Mouse (Mus musculus) heart, embryonic 11.5 days (tissue): ENCODE measurements at regions not wholly inside any gene's neighbourhood (a gene's known extent, or its start where the extent isn't known, plus 50 kb on each side); places are given as distances from the start of the nearest gene placed in this dataset.

Source experiments
- ATAC-seq: fragments of 200-750 bp; cut with Nextera tagmentation; replicated peaks from 2 replicates; pipeline ENCODE4 v1.8.0; 2017; ENCODE audit warnings: moderate library complexity; ENCODE audit not compliant: insufficient number of reproducible peaks, low FRiP score, low TSS enrichment
- H3K27ac ChIP-seq: fragments of 300-500 bp; sonication (generic); 2 replicates; pipeline ENCODE4 v1.5.1; 2014; ENCODE audit warnings: mild to moderate bottlenecking, low read depth, low read length
- H3K27me3 ChIP-seq: fragments of 300-500 bp; sonication (generic); 2 replicates; pipeline ENCODE4 v1.6.1; 2014; ENCODE audit warnings: mild to moderate bottlenecking, low read length, mixed read lengths; ENCODE audit not compliant: control insufficient read depth, insufficient read depth
- H3K36me3 ChIP-seq: fragments of 300-500 bp; sonication (generic); 2 replicates; pipeline ENCODE4 v1.6.1; 2014; ENCODE audit warnings: mild to moderate bottlenecking, low read length, moderate library complexity, mixed read lengths; ENCODE audit not compliant: control insufficient read depth, insufficient read depth
- H3K4me1 ChIP-seq: fragments of 300-500 bp; sonication (generic); 2 replicates; pipeline ENCODE4 v1.6.1; 2014; ENCODE audit warnings: low read length; ENCODE audit not compliant: control insufficient read depth, insufficient read depth
- H3K4me2 ChIP-seq: fragments of 300-500 bp; sonication (generic); 2 replicates; pipeline ENCODE4 v1.6.1; 2014; ENCODE audit warnings: mild to moderate bottlenecking, moderate library complexity
- H3K4me3 ChIP-seq: fragments of 300-500 bp; sonication (generic); 2 replicates; pipeline ENCODE4 v1.5.1; 2014; ENCODE audit warnings: low read depth, low read length
- H3K9ac ChIP-seq: fragments of 300-500 bp; sonication (generic); 2 replicates; pipeline ENCODE4 v1.6.1; 2014; ENCODE audit warnings: mild to moderate bottlenecking, low read depth, low read length, moderate library complexity
- H3K9me3 ChIP-seq: fragments of 300-500 bp; sonication (generic); replicated peaks from 2 replicates; pipeline ENCODE4 v1.6.1; 2016; ENCODE audit warnings: low read length; ENCODE audit not compliant: control insufficient read depth
- WGBS: fragments of 180-500 bp; shearing (Covaris S2); extraction: QIAGEN DNeasy Blood & Tissue Kit; methylation state at CpG from one replicate; pipeline ENCODE4 v1.1.7; 2014; ENCODE audit not compliant: insufficient replicate concordance; 5-methylcytosine and 5-hydroxymethylcytosine counted together

DNA sequence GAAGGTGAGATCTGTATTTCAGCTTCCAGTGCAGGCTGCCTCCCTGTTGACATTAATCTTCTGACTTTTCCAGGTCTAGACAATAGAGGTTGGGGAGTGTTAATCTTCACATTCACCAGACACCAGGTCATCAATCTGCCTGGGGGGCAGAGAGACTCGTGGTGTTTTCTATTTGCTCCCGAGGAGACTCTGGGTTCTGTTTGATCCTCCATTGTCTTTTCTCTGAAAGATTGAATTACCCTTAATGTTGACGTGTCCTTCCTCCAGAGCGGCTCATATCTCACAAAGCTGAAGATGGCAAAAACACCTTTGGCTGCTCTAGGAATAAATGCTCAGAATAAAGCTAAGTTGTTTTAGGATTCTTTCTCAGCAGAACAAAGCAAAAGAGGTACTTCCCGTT lies 453.8 kb upstream of the Adamts9 start:
- H3K36me3 ChIP-seq: no peaks in the 10 kb centered on the region
- no peaks in the 10 kb centered on the region for H3K9me3 ChIP-seq
- H3K9ac ChIP-seq: no peak overlapping the region
- no peak overlapping the region for H3K27ac ChIP-seq
- H3K4me3 ChIP-seq: no peak overlapping the region
- no peaks in the 10 kb centered on the region for H3K27me3 ChIP-seq
- ATAC-seq: no peak
- 37% methylated on average over 5 of the region's 5 CpGs for WGBS
- H3K4me1 ChIP-seq: no peaks in the 10 kb centered on the region
- no peak overlapping the region for H3K4me2 ChIP-seq

DNA sequence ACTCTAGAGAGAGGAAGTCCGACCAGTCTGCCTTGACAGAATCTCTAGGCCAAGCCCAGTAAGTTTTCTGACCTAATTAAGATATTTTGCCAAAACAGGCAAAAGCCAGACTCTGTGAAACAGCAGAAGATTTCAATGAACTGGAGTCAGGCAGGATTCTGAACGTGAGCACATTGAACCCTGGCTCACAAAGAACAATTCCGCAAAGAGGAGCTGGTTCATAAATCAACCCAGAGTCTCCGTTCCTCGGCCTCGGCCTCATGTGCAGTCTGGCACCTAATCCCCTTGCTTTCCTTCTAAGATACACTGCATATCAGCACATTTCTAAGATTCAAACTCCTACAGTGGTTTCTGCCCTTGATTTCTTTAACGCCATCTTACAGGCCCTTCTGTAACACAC lies 452.7 kb upstream of the Adamts9 start:
- no peak overlapping the region for H3K27ac ChIP-seq
- H3K27me3 ChIP-seq: no peaks in the 10 kb centered on the region
- WGBS: 78% methylated on average over 7 of the region's 7 CpGs
- H3K4me3 ChIP-seq: no peak overlapping the region
- ATAC-seq: no peak
- H3K9me3 ChIP-seq: no peaks in the 10 kb centered on the region
- peaks cover 3% of the 10 kb centered on the region; the same call in 1 of the 2 replicates for H3K4me1 ChIP-seq
- no peak overlapping the region for H3K9ac ChIP-seq
- H3K4me2 ChIP-seq: no peak overlapping the region
- H3K36me3 ChIP-seq: no peaks in the 10 kb centered on the region

DNA sequence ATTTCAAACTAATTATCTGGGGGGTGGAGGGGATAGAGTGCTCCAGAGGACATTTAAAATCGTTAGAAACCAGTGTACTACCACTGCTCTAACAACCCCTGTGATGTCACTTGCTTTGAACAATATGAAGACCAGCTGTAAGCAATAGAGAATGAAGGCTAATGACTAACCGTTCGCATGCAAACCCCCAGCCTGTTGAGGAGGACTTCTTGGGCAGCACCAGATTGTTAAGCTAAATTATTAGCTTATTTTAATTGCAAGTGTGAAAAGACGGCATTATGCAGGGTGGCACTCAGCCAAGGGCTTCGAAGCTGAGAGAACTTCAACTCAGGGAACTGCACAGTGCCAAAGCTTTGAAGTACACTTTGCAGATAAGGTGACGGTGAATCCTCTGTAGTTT lies 452.0 kb upstream of the Adamts9 start:
- H3K4me2 ChIP-seq: no peak overlapping the region
- no peak overlapping the region for H3K27ac ChIP-seq
- no peak overlapping the region for H3K4me3 ChIP-seq
- H3K9ac ChIP-seq: no peak overlapping the region
- no peak for ATAC-seq
- H3K36me3 ChIP-seq: no peaks in the 10 kb centered on the region
- peaks cover 3% of the 10 kb centered on the region; the same call in 1 of the 2 replicates for H3K4me1 ChIP-seq
- H3K9me3 ChIP-seq: no peaks in the 10 kb centered on the region
- no peaks in the 10 kb centered on the region for H3K27me3 ChIP-seq
- 45% methylated on average over 6 of the region's 6 CpGs for WGBS

DNA sequence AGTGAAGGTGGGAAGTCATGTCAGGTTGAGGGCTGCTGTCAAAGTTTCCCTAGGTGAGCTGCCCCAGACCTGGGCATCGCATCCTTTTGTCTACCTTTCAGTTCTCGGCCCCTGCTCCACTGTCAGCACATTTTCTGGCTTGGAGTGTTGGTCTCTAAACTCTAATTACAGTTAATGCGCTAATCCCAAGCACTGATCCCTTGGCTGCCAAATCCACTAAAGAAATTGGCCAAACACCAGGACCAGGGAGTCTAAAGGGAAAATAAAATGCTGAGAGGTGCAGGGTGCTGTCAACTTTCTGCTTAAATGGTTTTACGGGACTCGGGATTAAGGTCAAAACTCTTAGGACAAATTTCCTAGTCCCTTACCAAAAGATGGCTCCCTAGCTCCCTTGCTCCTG lies 450.3 kb upstream of the Adamts9 start:
- Histone ChIP-seq H3K27me3 (no peaks in the 10 kb centered on the region), H3K27ac (no peak overlapping the region), H3K4me3 (no peak overlapping the region), H3K4me2 (no peak overlapping the region), H3K4me1 (peaks cover 3% of the 10 kb centered on the region; the same call in 1 of the 2 replicates), H3K9me3 (no peaks in the 10 kb centered on the region), H3K36me3 (no peaks in the 10 kb centered on the region), H3K9ac (no peak overlapping the region)
- WGBS: 80% methylated on average over 5 of the region's 5 CpGs
- ATAC-seq: no peak

DNA sequence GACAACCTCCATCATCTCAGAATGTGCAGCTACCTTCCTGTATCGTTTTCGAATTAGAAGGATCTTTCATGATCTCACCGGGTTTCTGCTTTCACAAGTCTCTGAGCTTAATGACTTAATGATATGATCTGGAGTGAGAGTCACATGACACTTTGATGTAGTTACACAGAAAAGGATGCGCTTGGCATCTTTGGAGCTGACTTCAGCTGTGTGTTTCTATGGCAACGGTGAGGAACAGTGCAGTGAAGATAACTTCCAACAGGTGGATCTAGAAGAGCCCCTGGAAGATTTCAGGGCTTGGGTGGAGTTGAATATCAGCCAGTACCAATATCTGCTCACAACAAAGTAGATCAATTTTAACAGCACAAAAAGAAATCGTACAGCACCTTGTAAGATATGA lies 449.1 kb upstream of the Adamts9 start:
- no peak overlapping the region for H3K4me2 ChIP-seq
- H3K9me3 ChIP-seq: no peaks in the 10 kb centered on the region
- H3K4me3 ChIP-seq: no peak overlapping the region
- no peak for ATAC-seq
- no peaks in the 10 kb centered on the region for H3K36me3 ChIP-seq
- no peak overlapping the region for H3K9ac ChIP-seq
- no peak overlapping the region for H3K27ac ChIP-seq
- H3K4me1 ChIP-seq: peaks cover 3% of the 10 kb centered on the region; the same call in 1 of the 2 replicates
- no peaks in the 10 kb centered on the region for H3K27me3 ChIP-seq
- 78% methylated on average over 6 of the region's 6 CpGs for WGBS

DNA sequence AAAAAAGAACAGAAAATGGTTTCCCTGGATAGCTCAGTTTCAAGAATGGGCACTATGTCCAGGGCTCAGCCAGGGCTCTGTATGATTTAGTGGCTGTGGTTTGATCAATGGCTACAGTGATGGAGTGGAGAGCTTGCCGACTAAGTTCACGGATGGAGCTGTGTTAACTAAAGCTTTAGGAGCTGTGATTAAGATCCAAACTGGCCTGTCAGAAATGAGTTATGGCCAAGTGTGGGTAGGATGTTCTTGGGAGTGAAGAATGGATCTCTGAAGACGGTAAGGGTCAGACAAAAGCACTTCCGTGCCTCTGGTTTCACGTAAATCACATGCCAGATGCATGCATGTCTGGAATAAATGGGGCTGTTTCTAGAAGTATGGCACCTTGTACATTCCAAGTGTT lies 447.9 kb upstream of the Adamts9 start:
- Histone ChIP-seq H3K36me3 (no peaks in the 10 kb centered on the region), H3K9ac (no peak overlapping the region), H3K27ac (no peak overlapping the region), H3K4me3 (no peak overlapping the region), H3K27me3 (no peaks in the 10 kb centered on the region), H3K4me1 (peaks cover 3% of the 10 kb centered on the region; the same call in 1 of the 2 replicates), H3K4me2 (no peak overlapping the region), H3K9me3 (no peaks in the 10 kb centered on the region)
- 71% methylated on average over 5 of the region's 5 CpGs for WGBS
- ATAC-seq: no peak

DNA sequence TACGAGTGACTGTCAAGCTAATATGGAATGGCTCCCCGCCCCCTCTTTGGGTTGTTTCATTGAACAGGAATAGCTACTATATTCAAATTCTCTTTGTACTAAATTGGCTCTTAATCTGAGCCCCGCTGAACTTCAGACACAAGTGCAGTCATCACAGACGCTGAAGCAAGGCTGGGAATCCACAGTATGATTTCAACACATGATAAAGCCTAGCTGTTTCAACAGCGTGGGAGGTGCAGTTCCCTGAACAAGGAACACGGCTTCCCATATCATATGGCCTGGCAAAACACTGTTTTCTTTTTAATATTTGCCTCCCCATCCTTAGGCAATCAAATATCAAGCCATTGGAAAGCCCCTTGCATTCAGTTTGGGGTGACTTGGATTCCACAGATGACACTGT lies 428.0 kb upstream of the Adamts9 start:
- no peaks in the 10 kb centered on the region for H3K4me1 ChIP-seq
- H3K36me3 ChIP-seq: no peaks in the 10 kb centered on the region
- 49% methylated on average over 6 of the region's 6 CpGs for WGBS
- no peak overlapping the region for H3K4me2 ChIP-seq
- H3K27me3 ChIP-seq: no peaks in the 10 kb centered on the region
- ATAC-seq: no peak
- no peak overlapping the region for H3K4me3 ChIP-seq
- H3K9me3 ChIP-seq: no peaks in the 10 kb centered on the region
- no peak overlapping the region for H3K9ac ChIP-seq
- H3K27ac ChIP-seq: no peak overlapping the region

DNA sequence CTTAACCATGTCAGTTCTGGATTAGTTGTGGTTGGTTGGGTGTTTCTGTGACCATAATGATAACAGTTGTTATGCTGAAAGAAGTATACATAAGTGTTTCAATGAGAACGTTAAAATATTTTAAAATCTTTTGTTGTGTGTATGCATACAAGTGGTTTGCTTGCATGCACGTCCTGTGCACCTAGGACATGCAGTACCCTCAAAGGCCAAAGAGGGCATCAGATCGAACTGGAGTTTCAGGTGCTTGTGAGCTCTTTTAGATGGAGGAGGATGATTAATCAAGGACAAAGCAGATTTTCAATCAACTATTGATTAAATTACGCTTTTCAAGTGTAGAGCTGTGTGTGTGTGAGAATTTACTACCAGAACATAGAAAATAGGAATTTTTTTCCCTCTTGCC lies 420.6 kb upstream of the Adamts9 start:
- H3K4me1 ChIP-seq: no peaks in the 10 kb centered on the region
- no peaks in the 10 kb centered on the region for H3K36me3 ChIP-seq
- H3K9ac ChIP-seq: no peak overlapping the region
- no peaks in the 10 kb centered on the region for H3K27me3 ChIP-seq
- no peak overlapping the region for H3K27ac ChIP-seq
- ATAC-seq: no peak
- H3K9me3 ChIP-seq: no peaks in the 10 kb centered on the region
- no peak overlapping the region for H3K4me3 ChIP-seq
- WGBS: 55% methylated on average over 4 of the region's 4 CpGs
- H3K4me2 ChIP-seq: no peak overlapping the region

DNA sequence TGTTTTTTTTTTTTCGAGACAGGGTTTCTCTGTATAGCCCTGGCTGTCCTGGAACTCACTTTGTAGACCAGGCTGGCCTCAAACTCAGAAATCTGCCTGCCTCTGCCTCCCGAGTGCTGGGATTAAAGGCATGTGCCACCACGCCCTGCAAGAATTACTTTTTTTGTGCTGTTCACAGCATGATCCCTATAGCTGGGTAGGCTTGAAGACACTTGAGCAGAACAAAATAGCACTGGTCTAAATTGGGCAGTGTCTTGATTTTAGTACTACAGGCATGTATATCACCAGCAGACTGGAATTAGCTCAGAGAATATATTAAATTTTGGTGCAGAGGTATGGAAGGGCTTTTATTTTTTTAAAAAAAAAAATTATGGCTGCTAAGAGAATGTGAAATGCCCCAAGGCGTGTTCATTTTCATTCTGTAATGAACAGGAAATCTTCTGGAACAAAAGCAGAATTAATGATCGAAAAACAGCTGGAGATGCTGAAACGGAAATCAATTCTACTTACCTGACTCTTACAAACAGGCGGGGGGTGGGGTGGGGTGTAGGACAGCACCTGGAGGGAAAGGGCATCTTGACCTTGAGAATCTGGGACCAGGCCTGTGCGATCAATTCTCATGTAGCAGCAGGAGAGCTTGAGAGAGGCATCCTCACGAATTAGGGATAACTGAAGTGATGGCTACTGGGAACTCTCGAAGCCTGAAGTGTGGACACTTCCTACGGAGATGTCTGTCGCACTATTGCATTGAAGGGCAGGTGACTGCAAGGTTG lies 410.2 kb upstream of the Adamts9 start:
- Histone ChIP-seq H3K27ac (no peak overlapping the region), H3K9me3 (no peaks in the 10 kb centered on the region), H3K4me3 (no peak overlapping the region), H3K9ac (no peak overlapping the region), H3K4me1 (no peaks in the 10 kb centered on the region), H3K4me2 (no peak overlapping the region), H3K36me3 (no peaks in the 10 kb centered on the region), H3K27me3 (no peaks in the 10 kb centered on the region)
- ATAC-seq: no peak
- 84% methylated on average over 12 of the region's 12 CpGs for WGBS
